Mouse (Mus musculus): ENCODE measurements around the gene Chadl. TPM values are rescaled to one million over a fixed set of nuclear protein-coding genes. Genes with fewer than 3 reads are reported as not detected.

Chadl gene
- total RNA-seq, 2 experiments from 2014 or later = 1.0 to 1.1 TPM

Other genes with a start within 250 kb of the Chadl start
- gene Rbx1, start 231.0 kb downstream of the Chadl start, total RNA-seq (2021) = 100 to 1,000 TPM; 120 to 130 TPM
- 10 to 100 TPM; 54.6 to 57.1 TPM for gene Ep300, start 111.9 kb downstream of the Chadl start, total RNA-seq (2021)
- 1 to 10 TPM; 9.4 to 9.6 TPM for gene L3mbtl2, start 33.4 kb downstream of the Chadl start, total RNA-seq (2021)
- 10 to 100 TPM; 74.9 to 78.7 TPM for gene Zc3h7b, start 47.8 kb upstream of the Chadl start, total RNA-seq (2021)
- 10 to 100 TPM; 28.1 to 35.2 TPM for gene Rangap1, start 48.2 kb upstream of the Chadl start, total RNA-seq (2021)
- gene Tef, start 105.1 kb upstream of the Chadl start, total RNA-seq (2021) = 10 to 100 TPM; 69.3 to 93.0 TPM
- 100 to 1,000 TPM; 119 to 131 TPM for gene Tob2, start 161.5 kb upstream of the Chadl start, total RNA-seq (2021)
- gene Phf5a, start 174.6 kb upstream of the Chadl start, total RNA-seq (2021) = 10 to 100 TPM; 41.4 to 44.2 TPM
- 1,000 to 10,000 TPM; 2,092 to 2,100 TPM for gene Aco2, start 175.0 kb upstream of the Chadl start, total RNA-seq (2021)
- 1 to 10 TPM; 7.5 to 7.9 TPM for gene Polr3h, start 229.0 kb upstream of the Chadl start, total RNA-seq (2021)
- 10 to 100 TPM; 39.6 to 60.9 TPM for gene Csdc2, start 239.5 kb upstream of the Chadl start, total RNA-seq (2021)

Data from heart, postnatal 14 days (tissue).